Mouse (Mus musculus) kidney, adult 2 months (tissue): Measurements from ENCODE around the gene Got1. TPM values are rescaled to one million over a fixed set of nuclear protein-coding genes. Genes with fewer than 3 reads are reported as not detected.

Experiments used
- DNase-seq: peaks from one replicate; pipeline ENCODE4 v3.0.0; 2021
- H3K27ac ChIP-seq: fragments of 200-500 bp; 2 replicates; pipeline ENCODE4 v1.5.1; 2012; ENCODE audit warnings: low read depth, low read length, control low read depth, inconsistent platforms; ENCODE audit not compliant: insufficient read depth
- H3K27me3 ChIP-seq: fragments of 200-500 bp; replicated peaks from 2 replicates; pipeline ENCODE4 v1.6.1; 2012; ENCODE audit warnings: mild to moderate bottlenecking, moderate library complexity, low read length, inconsistent platforms; ENCODE audit not compliant: control insufficient read depth, insufficient read depth
- H3K36me3 ChIP-seq: fragments of 200-500 bp; 2 replicates; pipeline ENCODE4 v1.6.1; 2012; ENCODE audit warnings: mild to moderate bottlenecking, moderate library complexity, low read length, inconsistent platforms; ENCODE audit not compliant: control insufficient read depth, insufficient read depth
- H3K4me1 ChIP-seq: fragments of 200-500 bp; 2 replicates; pipeline ENCODE4 v1.6.1; 2011; ENCODE audit warnings: low read length; ENCODE audit not compliant: control insufficient read depth, insufficient read depth
- H3K4me3 ChIP-seq: fragments of 200-500 bp; 2 replicates; pipeline ENCODE4 v1.5.1; 2011; ENCODE audit warnings: mild to moderate bottlenecking, low read depth, low read length, control low read depth; ENCODE audit not compliant: insufficient read depth
- CTCF ChIP-seq: fragments of 200-500 bp; conservative IDR thresholded peaks from 2 replicates; pipeline ENCODE4 v1.5.1; 2011; ENCODE audit warnings: low read depth, mild to moderate bottlenecking, control low read depth, low read length, moderate library complexity, mixed read lengths; ENCODE audit not compliant: insufficient read depth, insufficient read length
- POLR2A ChIP-seq: fragments of 200-500 bp; IDR thresholded peaks from one replicate; pipeline ENCODE4 v1.6.1; 2011; ENCODE audit warnings: low read depth, low read length, control low read depth
- WGBS: fragments of 180-500 bp; shearing (Covaris S2); methylation state at CpG from one replicate; pipeline ENCODE4 v1.1.7; 2018; 5-methylcytosine and 5-hydroxymethylcytosine counted together
- polyA plus RNA-seq: library from polyadenylated mRNA; depleted of rRNA; stranded (reverse); fragments of >200 nt; gene quantifications from 2 replicates; pipeline ENCODE4 v1.2.3, GENCODE M21; 2012; rRNA removed

Got1 gene
- 107 and 118 TPM in 2 replicates for polyA plus RNA-seq

DNA sequence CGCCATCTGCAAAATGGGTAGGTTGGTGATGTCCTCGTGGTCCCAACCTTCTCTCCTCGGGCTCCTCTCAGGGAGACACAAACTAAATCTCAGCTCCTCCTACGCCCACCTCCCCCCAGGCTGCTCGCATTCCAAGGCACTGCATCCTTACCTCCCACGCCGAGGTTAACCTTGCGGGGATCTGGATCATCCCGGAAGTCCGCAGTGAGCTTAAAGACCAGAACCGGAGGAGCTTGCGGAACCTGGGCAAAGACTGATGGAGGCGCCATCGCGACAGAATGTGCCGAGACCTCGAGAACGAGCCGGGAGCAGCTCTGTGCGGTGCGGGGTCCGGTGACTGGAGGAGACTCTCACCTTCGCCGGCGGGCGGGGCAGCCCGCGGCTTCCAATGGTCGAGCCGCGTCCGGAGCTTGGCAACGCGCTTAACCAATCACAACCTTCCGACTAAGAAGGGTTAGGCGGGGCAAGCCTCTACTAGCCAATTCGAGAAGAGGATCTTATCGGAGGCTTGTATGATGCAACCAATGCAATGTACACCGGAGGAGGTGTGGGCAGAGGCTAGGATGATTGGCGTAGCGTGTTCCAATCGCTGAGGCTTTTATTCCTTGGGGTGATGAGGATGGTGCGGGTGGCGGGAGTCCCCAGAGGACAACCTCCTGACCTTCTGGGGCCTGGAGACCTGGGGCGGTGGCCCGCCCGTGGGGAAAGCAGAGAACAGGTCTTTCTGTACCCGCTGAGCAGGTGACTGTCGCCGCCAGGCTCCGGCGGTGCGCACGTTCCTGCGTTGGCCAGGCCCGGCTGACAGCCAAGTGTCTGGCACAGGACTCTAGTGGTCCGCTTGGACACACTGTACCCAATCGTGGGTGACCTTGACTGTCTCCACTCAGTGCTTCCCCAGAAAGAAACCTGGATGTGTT, at the start of gene Got1:
Gene Got1, minus strand, starts transcription at position 419 of the 917 bp plus-strand sequence.
- TF ChIP-seq CTCF: no peak
- peak; percentile 69 for TF ChIP-seq POLR2A
- Histone ChIP-seq H3K4me1 (peaks cover 22% of the 10 kb centered on the region), H3K27me3 (no peaks in the 10 kb centered on the region), H3K36me3 (no peaks in the 10 kb centered on the region), H3K4me3 (peak within 1 kb of the TSS; percentile 67), H3K27ac (peak within 1 kb of the TSS; percentile 97)
- peak; percentile 98 for DNase-seq
- WGBS: under 1% methylated on average over 58 of the region's 58 CpGs

DNA sequence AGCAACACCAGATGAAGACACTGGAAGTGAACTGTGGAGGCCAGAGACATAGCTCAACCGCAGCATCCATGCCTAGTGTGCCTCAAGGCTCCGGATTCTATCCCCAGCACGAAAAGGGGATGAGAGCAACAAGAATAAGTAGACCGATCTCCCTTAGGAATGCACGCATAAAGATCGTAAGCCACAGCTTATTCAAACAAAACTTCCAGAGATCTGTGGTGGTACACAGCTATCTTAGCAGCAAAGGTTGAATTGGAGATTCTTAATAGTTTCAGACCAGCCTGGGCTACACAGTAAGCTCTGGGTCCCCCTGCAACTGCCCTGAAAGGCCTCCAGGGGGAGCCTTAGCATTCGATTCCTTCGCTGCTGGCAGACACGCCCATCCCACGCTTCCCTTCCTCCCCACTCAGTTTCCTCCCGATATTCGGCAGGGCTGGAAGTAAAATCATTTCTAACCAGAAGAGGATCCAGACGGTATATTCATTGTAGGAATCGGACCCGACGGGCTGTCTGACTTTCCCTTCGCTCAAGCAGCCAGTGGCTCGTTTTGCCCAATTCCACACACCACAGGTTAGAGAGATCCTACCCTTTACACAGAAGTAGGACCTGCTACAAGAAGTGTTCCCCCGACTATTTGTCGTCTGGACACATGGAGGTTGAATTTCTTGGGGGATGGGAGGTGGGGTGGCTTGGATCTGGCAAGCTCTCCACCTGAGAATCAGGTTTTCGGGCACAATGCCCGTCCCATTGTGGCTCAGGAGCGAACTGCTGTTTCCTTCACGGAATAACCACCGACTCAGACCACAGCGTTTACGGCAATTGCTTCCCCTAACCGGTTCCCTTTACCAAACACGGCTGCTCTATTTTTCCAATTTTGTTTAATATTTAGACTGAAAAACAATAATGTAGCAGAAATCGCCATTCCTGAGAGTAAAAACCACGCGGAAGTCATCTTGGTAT, 46.7 kb upstream of the Got1 start:
- Histone ChIP-seq H3K27me3 (peaks cover 1% of the 10 kb centered on the region; the same call in 1 of the 2 replicates), H3K27ac (no peak overlapping the region), H3K4me1 (no peaks in the 10 kb centered on the region), H3K36me3 (no peaks in the 10 kb centered on the region), H3K4me3 (peak overlapping the region; percentile 27)
- WGBS: 13% methylated on average over 32 of the region's 32 CpGs
- peak; percentile 78 for DNase-seq
- TF ChIP-seq CTCF: peak; percentile 90
- no peak for TF ChIP-seq POLR2A

DNA sequence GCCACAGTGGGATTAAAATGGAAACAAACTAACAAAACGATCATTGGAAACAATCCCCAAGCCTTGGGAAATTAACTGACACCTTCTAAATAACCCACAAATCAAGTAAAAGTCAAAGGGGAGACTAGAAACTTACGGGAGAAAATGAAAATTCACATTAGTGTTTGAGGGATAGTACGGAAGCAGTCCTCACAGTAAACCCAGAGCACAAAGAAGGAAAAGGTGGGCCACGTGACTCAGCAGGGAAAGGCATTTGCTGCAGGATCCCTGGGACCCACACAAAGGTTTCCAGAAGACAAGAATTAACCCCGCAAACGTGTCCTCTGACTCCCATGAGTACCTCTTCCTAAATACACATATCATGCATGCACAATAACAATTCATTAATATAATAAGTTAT, 44.7 kb upstream of the Got1 start:
- WGBS: 60% methylated on average over 6 of the region's 6 CpGs
- Histone ChIP-seq H3K27me3 (peaks cover under 1% of the 10 kb centered on the region; the same call in 1 of the 2 replicates), H3K36me3 (no peaks in the 10 kb centered on the region), H3K27ac (no peak overlapping the region), H3K4me1 (no peaks in the 10 kb centered on the region), H3K4me3 (no peak overlapping the region)
- no peak for TF ChIP-seq CTCF
- no peak for TF ChIP-seq POLR2A
- no peak for DNase-seq

DNA sequence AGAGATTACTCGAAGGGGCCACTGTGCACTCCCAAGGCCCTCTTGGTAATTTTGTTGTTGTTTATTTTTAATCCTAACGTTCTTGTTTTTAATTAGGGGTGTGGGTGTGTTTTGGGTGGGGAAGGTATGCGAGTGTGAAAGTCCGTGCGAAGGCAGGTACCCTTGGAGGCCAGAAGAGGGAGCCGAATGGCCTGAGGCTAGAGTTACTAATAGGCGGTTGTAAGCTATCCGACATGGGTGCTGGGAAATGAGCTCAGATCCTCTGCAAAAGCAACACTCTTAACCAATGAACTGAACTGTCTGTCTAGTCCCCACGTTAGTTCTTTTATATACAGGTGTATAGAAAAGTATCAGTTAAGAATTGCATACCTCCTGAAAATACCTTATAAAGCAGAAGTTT, 43.9 kb upstream of the Got1 start:
- Histone ChIP-seq H3K36me3 (no peaks in the 10 kb centered on the region), H3K4me3 (no peak overlapping the region), H3K4me1 (no peaks in the 10 kb centered on the region), H3K27me3 (no peaks in the 10 kb centered on the region; the same call in 1 of the 2 replicates), H3K27ac (no peak overlapping the region)
- DNase-seq: no peak
- TF ChIP-seq CTCF (peak; percentile 38), POLR2A (no peak)
- whole genome bisulfite sequencing: 54% methylated on average over 9 of the region's 9 CpGs

DNA sequence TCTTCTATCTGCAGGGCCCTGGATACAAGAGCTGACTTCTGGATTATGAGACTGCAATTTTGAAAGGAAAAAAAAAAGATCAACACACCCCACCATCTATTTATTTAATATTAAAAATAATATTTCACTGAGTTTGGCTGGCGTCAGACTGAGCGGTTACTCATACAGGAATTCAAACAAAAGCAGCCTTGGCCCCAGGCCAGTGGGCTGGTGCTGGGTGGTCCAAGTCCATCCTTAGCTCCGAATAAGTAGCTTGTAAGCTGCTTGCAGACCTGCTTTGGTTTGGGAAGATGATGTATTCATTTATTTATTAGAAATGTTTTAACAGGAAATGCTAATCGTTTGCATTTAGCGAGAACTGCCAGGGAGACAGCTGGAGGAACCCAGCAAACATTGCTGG, 38.8 kb upstream of the Got1 start:
- H3K27me3 ChIP-seq: no peaks in the 10 kb centered on the region
- H3K27ac ChIP-seq: no peak overlapping the region
- H3K4me3 ChIP-seq: no peak overlapping the region
- peak; percentile 18 for DNase-seq
- no peaks in the 10 kb centered on the region for H3K36me3 ChIP-seq
- WGBS: 45% methylated on average over 5 of the region's 5 CpGs
- no peaks in the 10 kb centered on the region for H3K4me1 ChIP-seq
- TF ChIP-seq POLR2A (no peak), CTCF (no peak)

DNA sequence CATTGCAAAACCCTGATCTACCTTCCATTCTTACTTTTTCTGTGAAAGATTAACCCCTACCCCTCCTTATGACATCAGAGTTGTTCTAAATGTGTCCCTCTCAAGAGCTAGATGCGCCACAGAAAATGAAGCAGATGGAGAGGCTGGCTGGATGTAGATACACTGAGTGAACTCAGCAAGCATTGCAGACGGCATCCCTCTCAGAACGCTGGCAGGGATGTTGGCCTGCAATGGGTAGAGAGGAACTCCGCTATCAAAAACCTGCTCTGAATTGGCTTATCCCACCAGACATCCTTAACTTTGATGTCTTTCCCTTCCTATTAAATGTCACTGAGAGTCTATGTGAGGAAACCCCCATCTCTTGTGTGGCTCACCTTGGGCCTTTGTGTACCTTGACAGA, 37.4 kb upstream of the Got1 start:
- WGBS: 90% methylated on average over 4 of the region's 4 CpGs
- Histone ChIP-seq H3K27ac (no peak overlapping the region), H3K27me3 (no peaks in the 10 kb centered on the region), H3K4me3 (no peak overlapping the region), H3K36me3 (no peaks in the 10 kb centered on the region), H3K4me1 (no peaks in the 10 kb centered on the region)
- DNase-seq: no peak
- TF ChIP-seq POLR2A: no peak
- no peak for TF ChIP-seq CTCF
